Mouse (Mus musculus) thymus, postnatal 0 days (tissue): Measurements from ENCODE around the gene Il9r. TPM values are rescaled to one million over a fixed set of nuclear protein-coding genes. Genes with fewer than 3 reads are reported as not detected.
A peak's percentile ranks its signal among the peaks of the same experiment; 100 is the strongest.

Experiments
- DNase-seq: peaks from one replicate; pipeline ENCODE4 v3.0.0-alpha.2; 2015; ENCODE audit warnings: low spot score
- polyA plus RNA-seq: library from polyadenylated mRNA; unstranded; fragments of >200 nt; fragmentation: Nextera tagmentation; extraction: Ambion mirVana; gene quantifications from 2 replicates; pipeline ENCODE4 v1.2.1, GENCODE M21; 2015

Gene Il9r
- 5.3 and 5.7 TPM in 2 replicates for polyA plus RNA-seq

GRCm38 (mm10) chr11:32200075-32200601 is at the start of gene Il9r:
Il9r (minus strand) TSS chr11:32200279.
- DNase-seq: peak; percentile 83

GRCm38 (mm10) chr11:32248350-32248749 is 48.3 kb upstream of the Il9r start:
- DNase-seq: no peak

- peak; percentile 26 for DNase-seq
Observed at GRCm38 (mm10) chr11:32247068-32247467, 47.0 kb upstream of the Il9r start.

DNA sequence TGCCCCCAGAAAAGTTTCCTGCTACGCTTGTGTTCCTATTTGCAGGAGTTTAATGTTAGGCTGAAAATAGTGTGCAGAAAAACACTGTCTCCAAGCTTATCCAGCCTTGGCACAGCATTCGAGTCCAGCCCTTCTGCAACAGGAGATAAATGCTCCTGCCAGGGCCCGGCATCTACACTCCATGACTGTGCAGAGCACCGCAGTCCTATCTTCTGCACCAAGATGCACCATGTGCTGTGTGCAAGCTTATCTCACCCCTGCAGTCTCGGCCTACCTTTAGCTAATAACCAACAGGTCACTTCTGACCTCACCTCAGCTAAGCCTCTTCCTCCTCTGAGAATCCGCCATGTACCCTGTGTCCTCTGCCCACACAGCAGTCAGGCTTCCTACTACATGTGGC is 45.5 kb upstream of the Il9r start:
- DNase-seq: no peak

DNA sequence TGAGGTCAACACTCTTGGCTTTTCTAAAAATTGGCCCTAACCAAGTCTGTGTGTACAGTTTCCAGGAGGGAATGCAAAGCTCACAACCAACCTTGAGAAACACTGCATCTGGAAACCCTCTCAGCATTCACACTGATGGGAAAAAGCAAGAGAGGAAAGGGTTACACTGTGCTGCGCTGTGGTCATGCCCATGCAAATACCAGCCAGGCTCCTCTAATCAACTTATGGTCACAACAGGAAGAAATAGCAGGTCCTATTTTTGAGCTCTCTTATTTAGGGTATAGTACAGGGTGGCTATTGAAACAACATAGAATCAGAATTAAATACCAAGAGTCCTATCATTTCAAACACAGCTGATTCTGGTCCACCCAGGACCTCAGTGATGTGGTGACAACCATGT is 44.5 kb upstream of the Il9r start:
- no peak for DNase-seq

- no peak for DNase-seq
Observed at GRCm38 (mm10) chr11:32244064-32244463, 44.0 kb upstream of the Il9r start.

- no peak for DNase-seq
Observed at GRCm38 (mm10) chr11:32243205-32243955, 43.3 kb upstream of the Il9r start.

DNA sequence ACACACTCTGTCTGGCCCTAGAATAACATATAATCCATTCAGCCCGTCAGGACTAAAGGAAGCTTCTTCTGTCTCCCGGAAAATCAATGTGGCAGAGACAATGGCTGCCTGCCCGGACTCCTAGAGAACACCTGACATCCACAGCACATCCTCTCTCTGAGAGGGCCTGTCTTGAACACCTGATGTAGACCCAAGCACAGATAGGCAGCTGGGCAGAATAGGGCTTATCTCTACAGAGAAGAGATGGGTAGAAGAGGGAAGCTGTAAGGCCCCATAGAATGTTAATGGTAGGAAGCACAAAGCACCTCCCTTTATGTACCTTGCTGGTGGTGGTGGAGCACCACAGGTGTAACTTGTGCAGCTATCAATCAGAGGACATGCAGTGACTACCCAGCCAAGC is 42.1 kb upstream of the Il9r start:
- DNase-seq: no peak

GRCm38 (mm10) chr11:32241391-32241790 is 41.3 kb upstream of the Il9r start:
- DNase-seq: no peak

GRCm38 (mm10) chr11:32238093-32238860 is 38.2 kb upstream of the Il9r start:
- DNase-seq: peak; percentile 74

DNA sequence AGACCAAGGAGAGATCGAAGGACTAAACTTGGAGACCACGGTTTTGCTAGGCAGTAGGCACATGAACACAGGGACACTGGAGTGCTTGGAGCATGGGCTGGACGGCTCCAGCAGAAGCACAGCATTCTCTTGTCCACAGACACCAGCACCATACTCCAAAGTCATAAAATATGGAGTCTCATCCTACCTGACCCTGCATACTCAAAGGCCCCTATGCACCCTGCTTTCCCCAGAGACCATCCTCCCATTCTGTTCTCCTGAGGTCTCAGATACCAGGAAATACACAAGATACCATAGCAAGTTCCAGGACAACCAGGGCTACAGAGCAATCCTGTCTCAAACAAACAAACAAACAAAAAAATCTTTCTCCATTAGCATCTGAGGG is 37.3 kb upstream of the Il9r start:
- DNase-seq: no peak

- peak; percentile 35 for DNase-seq
Observed at GRCm38 (mm10) chr11:32236712-32237410, 36.8 kb upstream of the Il9r start.

DNA sequence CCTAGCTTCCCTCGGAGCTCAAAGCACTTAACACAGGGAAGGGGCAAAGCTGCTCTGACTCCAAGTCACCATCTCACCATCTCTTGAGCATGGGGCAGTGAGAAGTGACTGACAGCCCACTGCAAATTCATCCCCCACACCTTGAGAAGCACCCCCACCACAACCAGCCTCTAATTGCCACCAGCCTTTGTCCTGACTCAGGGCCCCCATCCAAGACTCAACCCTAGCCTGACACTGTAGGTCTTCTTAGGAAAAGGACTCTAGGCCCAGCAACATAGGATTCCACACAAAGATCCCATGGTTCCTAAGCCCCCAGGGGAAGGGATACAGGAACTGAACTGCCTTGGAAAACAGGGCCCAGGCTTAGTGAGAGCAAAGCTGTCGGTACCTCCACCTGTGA is 36.1 kb upstream of the Il9r start:
- no peak for DNase-seq

DNA sequence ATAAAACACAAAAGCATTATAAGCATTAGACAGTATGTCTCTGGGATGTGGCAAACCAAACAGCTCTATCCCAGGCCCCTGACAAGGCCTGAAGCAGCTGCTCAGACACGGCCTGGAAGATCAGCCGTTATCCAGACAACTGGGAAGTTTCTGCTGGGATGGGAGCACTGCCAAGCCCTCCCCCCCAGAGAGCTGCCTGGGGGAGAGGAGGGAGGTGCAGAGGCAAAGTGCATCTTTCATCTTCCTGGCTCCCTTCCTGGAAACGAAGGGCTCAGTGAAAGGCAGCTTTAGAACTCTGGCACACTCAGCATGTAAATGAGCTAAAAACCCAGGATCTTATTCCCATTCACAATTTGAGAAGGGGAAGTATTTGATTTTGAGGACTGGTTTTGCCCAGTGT is 35.6 kb upstream of the Il9r start:
- DNase-seq: no peak

DNA sequence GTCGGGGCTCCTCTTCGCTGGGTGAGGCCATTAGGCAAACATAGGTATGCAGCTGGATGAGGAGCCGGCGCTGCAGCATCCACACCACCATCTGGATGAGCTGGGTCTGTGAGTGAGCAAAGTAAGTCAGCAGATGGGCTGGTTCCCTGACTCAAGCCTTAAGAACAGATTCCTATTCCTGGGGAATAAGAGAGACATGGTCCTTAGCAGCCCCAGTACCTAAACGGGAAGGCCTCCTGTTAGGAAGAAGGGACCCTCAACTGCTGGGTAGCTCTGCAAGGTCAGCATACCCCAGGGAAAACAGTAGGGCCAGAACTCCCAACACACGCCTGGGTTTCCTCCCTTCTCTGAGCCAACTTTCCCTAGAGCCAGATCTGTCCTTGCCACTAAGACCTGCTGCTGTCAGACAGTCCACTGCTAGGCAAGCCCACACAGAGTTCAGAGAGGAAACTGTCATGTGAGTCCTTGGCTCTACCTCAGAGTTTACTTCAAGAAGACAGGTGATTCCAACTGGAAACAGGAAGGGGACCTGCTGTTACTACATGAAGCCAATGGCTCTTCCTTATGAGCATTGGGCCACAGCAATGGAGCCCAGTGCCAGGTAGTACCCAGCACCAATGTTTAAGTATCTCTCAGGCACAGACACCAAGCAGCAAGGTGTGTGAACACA is 34.9 kb upstream of the Il9r start:
- DNase-seq: no peak

DNA sequence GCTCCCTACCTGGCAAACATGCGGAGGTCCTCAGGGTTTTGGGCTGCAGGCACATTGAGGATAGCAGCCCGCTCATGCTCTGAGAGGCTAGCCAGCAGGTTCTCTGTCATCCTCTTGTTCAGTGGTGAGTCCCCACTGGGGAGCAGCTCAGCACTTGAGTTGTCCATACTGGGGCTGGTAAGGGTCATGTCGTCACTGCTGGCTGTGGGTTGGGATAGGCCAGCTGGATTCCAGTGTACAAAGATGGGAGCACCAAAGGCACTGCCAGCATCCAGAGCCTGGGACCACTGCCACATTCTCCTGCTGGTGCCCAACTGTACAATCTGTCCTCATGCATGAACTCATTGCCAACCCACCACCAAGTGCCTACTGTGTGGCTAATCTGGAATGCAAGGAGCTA is 33.8 kb upstream of the Il9r start:
- no peak for DNase-seq

GRCm38 (mm10) chr11:32232848-32233247 is 32.8 kb upstream of the Il9r start:
- DNase-seq: no peak

DNA sequence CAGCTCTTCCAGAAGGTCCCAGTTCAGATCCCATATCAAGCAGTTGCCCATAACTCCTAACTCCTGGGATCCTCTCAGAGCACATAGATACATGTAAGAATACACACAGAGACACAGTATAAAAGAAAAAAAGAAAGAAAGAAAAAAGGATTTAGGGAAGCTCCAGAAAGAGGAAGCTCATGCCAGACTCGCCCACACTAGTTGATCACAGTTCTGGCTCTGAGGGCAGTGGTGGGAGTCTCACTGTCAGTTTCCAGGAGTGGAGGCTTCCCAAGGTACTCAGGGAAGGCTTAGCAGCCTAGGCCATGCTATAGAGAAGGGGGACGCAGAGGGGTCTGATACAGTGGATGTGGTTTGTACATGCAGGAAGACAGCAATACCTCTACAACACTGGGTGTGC is 31.0 kb upstream of the Il9r start:
- no peak for DNase-seq

DNA sequence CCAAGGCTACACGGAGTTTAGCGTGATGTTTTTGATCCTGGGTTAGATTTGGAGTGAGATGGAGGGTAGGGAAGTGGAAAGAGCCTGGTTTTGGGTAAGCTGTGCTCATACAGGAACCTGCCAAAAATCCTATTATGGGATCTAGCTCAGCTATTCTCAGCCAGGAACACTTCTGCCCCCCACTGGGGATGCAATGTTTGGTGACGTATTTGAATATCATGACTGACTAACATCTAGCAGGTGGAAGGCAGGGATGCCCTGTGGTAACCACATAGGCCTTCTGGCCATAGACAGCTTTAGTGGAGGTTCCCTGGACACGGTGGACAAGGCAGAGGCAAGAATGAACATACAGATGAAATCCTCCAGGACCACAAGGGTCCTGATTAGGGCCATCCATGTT is 30.1 kb upstream of the Il9r start:
- no peak for DNase-seq

GRCm38 (mm10) chr11:32228292-32228845 is 28.3 kb upstream of the Il9r start:
- no peak for DNase-seq

GRCm38 (mm10) chr11:32227555-32227954 is 27.5 kb upstream of the Il9r start:
- no peak for DNase-seq
